18 mouse cellular contexts compared by ENCODE assay signal in genomic region chr2:103554041-103554440, GRCm38 (mm10). TPM values are rescaled to one million over a fixed set of nuclear protein-coding genes. Genes with fewer than 3 reads are reported as not detected.
DNase-seq lines count a peak whose midpoint lies in the region; TF ChIP-seq lines count a peak whose summit lies in the region.
"Had no signal": no experiment of that assay in that cellular context is flagged by ENCODE, and none has a peak within 500 bp of the region (broad histone marks: within the 10 kb centered on the region; RNA-seq: fewer than 3 reads in every experiment).

No protein-coding gene starts in this region.

- no peaks in the 10 kb centered on the region for H3K4me1 ChIP-seq in heart, adult 2 months (ENCODE audit: control insufficient read depth, insufficient read depth, low read length)
- H3K4me1 ChIP-seq: forebrain, embryonic 10.5 days; forebrain, embryonic 13.5 days; hindbrain, embryonic 12.5 days; hindbrain, embryonic 15.5 days had no signal

- no peak overlapping the region for H3K9ac ChIP-seq in heart, adult 2 months (ENCODE audit: low read depth, low read length)
- H3K9ac ChIP-seq: forebrain, embryonic 13.5 days; hindbrain, embryonic 12.5 days; hindbrain, embryonic 15.5 days had no signal

- no peaks in the 10 kb centered on the region for H3K36me3 ChIP-seq in heart, adult 2 months (ENCODE audit: control insufficient read depth, insufficient read depth, low read length)
- H3K36me3 ChIP-seq: forebrain, embryonic 10.5 days; hindbrain, embryonic 12.5 days; hindbrain, embryonic 15.5 days had no signal

- H3K27me3 ChIP-seq in heart, adult 2 months (ENCODE audit: control insufficient read depth, insufficient read depth, low read length), result no peaks in the 10 kb centered on the region; the same call in 1 of the 2 replicates
- H3K27me3 ChIP-seq: forebrain, embryonic 13.5 days; hindbrain, embryonic 12.5 days; hindbrain, embryonic 15.5 days; Patski had no signal

- intact Hi-C loops in heart, adult 2 months (cut with DNase I), result no loop called here

- DNase-seq in kidney, postnatal 14 days, result peak; percentile 11
- no peak for DNase-seq in kidney, postnatal 36 days
- DNase-seq in 3T3-L1 (ENCODE audit: low read depth, low spot score), result peak; percentile 53
- DNase-seq in Muller cell, postnatal 12 days (ENCODE audit: inconsistent ontology term), result peak; percentile 62
- no peak for DNase-seq in heart, adult 2 months
- DNase-seq in lung, adult 18-20 months, result no peak
- DNase-seq: adrenal gland, adult 8-10 months; adrenal gland, postnatal 25 days; cerebellum, adult 11-12 months; cerebellum, adult 8-10 months; cerebellum, postnatal 14 days; gastrocnemius, postnatal 10 days; gastrocnemius, postnatal 36 days had no signal

- H3K79me2 ChIP-seq in heart, adult 2 months (replicated peaks; ENCODE audit: control insufficient read depth, insufficient read depth, low read length), result no peaks in the 10 kb centered on the region

- H3K27ac ChIP-seq in heart, adult 2 months, result no peak overlapping the region
- H3K27ac ChIP-seq: forebrain, embryonic 10.5 days; forebrain, embryonic 13.5 days; hindbrain, embryonic 12.5 days; hindbrain, embryonic 15.5 days had no signal

- TF ChIP-seq EP300 in heart, adult 2 months (IDR thresholded peaks at IDR 0.05; ENCODE audit: insufficient read depth, low read depth, low read length), result no peak

- WGBS in heart, adult 2 months, result 70% methylated on average over 2 of the region's 2 CpGs

- no peak for TF ChIP-seq CTCF in heart, adult 2 months (IDR thresholded peaks at IDR 0.05)

- H3K4me3 ChIP-seq in heart, adult 2 months, result no peak overlapping the region
- H3K4me3 ChIP-seq: forebrain, embryonic 10.5 days; forebrain, embryonic 13.5 days; hindbrain, embryonic 12.5 days; hindbrain, embryonic 15.5 days had no signal

- no peak for TF ChIP-seq POLR2A in heart, adult 2 months (IDR thresholded peaks at IDR 0.05; ENCODE audit: insufficient read depth, low read depth, low read length)

RNA-seq across cellular contexts. Expression of gene Abtb2, which starts 12.1 kb away (rescaled TPM):
- total RNA-seq in heart, adult 2 months (2021), result 10 to 100 TPM; 24.7 to 28.7 TPM
- polyA plus RNA-seq in heart, adult 2 months (2012; rRNA removed), result 23.0 and 27.1 TPM in 2 replicates

Comparison
In these comparisons a context has a peak if more than half of its experiments do, and no peak if none do; other contexts are left out.
1. DNase-seq: peak in kidney, postnatal 14 days (single experiment), 3T3-L1 (single experiment) and Muller cell, postnatal 12 days (single experiment); none in kidney, postnatal 36 days (0 of 2), heart, adult 2 months (0 of 2) and lung, adult 18-20 months (0 of 2).